Mouse (Mus musculus) heart, embryonic 11.5 days (tissue): ENCODE measurements at regions not wholly inside any gene's neighbourhood (a gene's known extent, or its start where the extent isn't known, plus 50 kb on each side); places are given as distances from the start of the nearest gene placed in this dataset.

Experiments
- ATAC-seq: fragments of 200-750 bp; cut with Nextera tagmentation; replicated peaks from 2 replicates; pipeline ENCODE4 v1.8.0; 2017; ENCODE audit warnings: moderate library complexity; ENCODE audit not compliant: insufficient number of reproducible peaks, low FRiP score, low TSS enrichment
- H3K27ac ChIP-seq: fragments of 300-500 bp; sonication (generic); 2 replicates; pipeline ENCODE4 v1.5.1; 2014; ENCODE audit warnings: mild to moderate bottlenecking, low read depth, low read length
- H3K27me3 ChIP-seq: fragments of 300-500 bp; sonication (generic); 2 replicates; pipeline ENCODE4 v1.6.1; 2014; ENCODE audit warnings: mild to moderate bottlenecking, low read length, mixed read lengths; ENCODE audit not compliant: control insufficient read depth, insufficient read depth
- H3K36me3 ChIP-seq: fragments of 300-500 bp; sonication (generic); 2 replicates; pipeline ENCODE4 v1.6.1; 2014; ENCODE audit warnings: mild to moderate bottlenecking, low read length, moderate library complexity, mixed read lengths; ENCODE audit not compliant: control insufficient read depth, insufficient read depth
- H3K4me1 ChIP-seq: fragments of 300-500 bp; sonication (generic); 2 replicates; pipeline ENCODE4 v1.6.1; 2014; ENCODE audit warnings: low read length; ENCODE audit not compliant: control insufficient read depth, insufficient read depth
- H3K4me2 ChIP-seq: fragments of 300-500 bp; sonication (generic); 2 replicates; pipeline ENCODE4 v1.6.1; 2014; ENCODE audit warnings: mild to moderate bottlenecking, moderate library complexity
- H3K4me3 ChIP-seq: fragments of 300-500 bp; sonication (generic); 2 replicates; pipeline ENCODE4 v1.5.1; 2014; ENCODE audit warnings: low read depth, low read length
- H3K9ac ChIP-seq: fragments of 300-500 bp; sonication (generic); 2 replicates; pipeline ENCODE4 v1.6.1; 2014; ENCODE audit warnings: mild to moderate bottlenecking, low read depth, low read length, moderate library complexity
- H3K9me3 ChIP-seq: fragments of 300-500 bp; sonication (generic); replicated peaks from 2 replicates; pipeline ENCODE4 v1.6.1; 2016; ENCODE audit warnings: low read length; ENCODE audit not compliant: control insufficient read depth
- WGBS: fragments of 180-500 bp; shearing (Covaris S2); extraction: QIAGEN DNeasy Blood & Tissue Kit; methylation state at CpG from one replicate; pipeline ENCODE4 v1.1.7; 2014; ENCODE audit not compliant: insufficient replicate concordance; 5-methylcytosine and 5-hydroxymethylcytosine counted together

DNA sequence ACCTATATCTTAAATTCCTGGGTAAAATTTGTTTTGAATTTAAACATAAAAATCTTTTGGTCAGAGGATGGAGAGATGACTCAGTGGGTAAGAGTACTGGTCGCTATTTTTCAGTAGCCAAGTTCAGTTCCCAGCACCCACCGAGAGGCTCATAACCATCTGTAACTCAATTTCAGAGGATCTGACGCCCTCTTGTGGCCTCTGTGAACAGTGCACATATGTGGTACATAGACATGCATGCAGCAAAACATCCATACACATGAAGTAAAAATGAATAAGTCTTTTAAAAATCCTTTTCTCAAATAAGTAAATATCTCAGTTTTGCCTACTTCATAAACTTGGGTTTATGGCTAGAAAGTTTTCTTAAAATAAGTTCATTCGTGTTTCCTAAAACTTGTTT is 163.4 kb upstream of the Kbtbd8 start:
- Histone ChIP-seq H3K4me2 (no peak overlapping the region), H3K4me1 (no peaks in the 10 kb centered on the region), H3K9ac (no peak overlapping the region), H3K36me3 (no peaks in the 10 kb centered on the region), H3K27me3 (no peaks in the 10 kb centered on the region), H3K4me3 (no peak overlapping the region), H3K27ac (no peak overlapping the region), H3K9me3 (peaks cover 5% of the 10 kb centered on the region; the same call in 1 of the 2 replicates)
- 79% methylated on average over 4 of the region's 4 CpGs for WGBS
- ATAC-seq, result no peak

GRCm38 (mm10) chr6:94951971-94952768 is 164.9 kb upstream of the Kbtbd8 start:
- Histone ChIP-seq H3K4me2 (no peak overlapping the region), H3K9ac (no peak overlapping the region), H3K4me1 (no peaks in the 10 kb centered on the region), H3K27me3 (no peaks in the 10 kb centered on the region), H3K27ac (no peak overlapping the region), H3K4me3 (no peak overlapping the region), H3K9me3 (peaks cover 5% of the 10 kb centered on the region; the same call in 1 of the 2 replicates), H3K36me3 (no peaks in the 10 kb centered on the region)
- no peak for ATAC-seq
- 87% methylated on average over 7 of the region's 7 CpGs for WGBS

GRCm38 (mm10) chr6:94950944-94951343 is 166.1 kb upstream of the Kbtbd8 start:
- ATAC-seq, result no peak
- no peaks in the 10 kb centered on the region for H3K36me3 ChIP-seq
- no peak overlapping the region for H3K27ac ChIP-seq
- H3K9me3 ChIP-seq, result peaks cover 5% of the 10 kb centered on the region; the same call in 1 of the 2 replicates
- H3K27me3 ChIP-seq, result no peaks in the 10 kb centered on the region
- 80% methylated on average over 5 of the region's 5 CpGs for WGBS
- no peak overlapping the region for H3K4me2 ChIP-seq
- no peaks in the 10 kb centered on the region for H3K4me1 ChIP-seq
- no peak overlapping the region for H3K9ac ChIP-seq
- H3K4me3 ChIP-seq, result no peak overlapping the region

DNA sequence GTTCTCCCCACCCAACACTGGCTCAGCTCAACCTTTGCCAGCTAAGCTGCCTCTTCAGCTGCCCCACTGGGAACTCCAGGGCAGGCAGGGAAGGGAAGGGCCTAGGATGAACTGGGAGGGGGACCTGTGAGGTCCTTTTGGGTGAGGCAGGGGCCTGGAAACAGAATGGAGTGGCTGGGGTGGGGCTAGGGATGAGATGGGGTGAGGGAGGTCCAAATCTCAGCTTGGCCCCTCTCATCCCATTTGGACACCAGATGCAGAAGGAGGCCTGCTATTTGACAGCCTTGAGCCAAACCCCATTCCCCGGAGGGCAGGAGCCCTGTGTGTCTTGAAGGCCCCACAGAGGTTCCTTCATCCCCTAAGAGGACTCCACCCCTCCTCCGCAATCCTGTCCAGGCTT is 166.7 kb upstream of the Kbtbd8 start:
- ATAC-seq, result no peak
- H3K4me3 ChIP-seq, result no peak overlapping the region
- no peak overlapping the region for H3K27ac ChIP-seq
- H3K9ac ChIP-seq, result no peak overlapping the region
- peaks cover 5% of the 10 kb centered on the region; the same call in 1 of the 2 replicates for H3K9me3 ChIP-seq
- no peaks in the 10 kb centered on the region for H3K27me3 ChIP-seq
- no peaks in the 10 kb centered on the region for H3K36me3 ChIP-seq
- no peaks in the 10 kb centered on the region for H3K4me1 ChIP-seq
- no peak overlapping the region for H3K4me2 ChIP-seq
- WGBS, result 76% methylated on average over 2 of the region's 2 CpGs

DNA sequence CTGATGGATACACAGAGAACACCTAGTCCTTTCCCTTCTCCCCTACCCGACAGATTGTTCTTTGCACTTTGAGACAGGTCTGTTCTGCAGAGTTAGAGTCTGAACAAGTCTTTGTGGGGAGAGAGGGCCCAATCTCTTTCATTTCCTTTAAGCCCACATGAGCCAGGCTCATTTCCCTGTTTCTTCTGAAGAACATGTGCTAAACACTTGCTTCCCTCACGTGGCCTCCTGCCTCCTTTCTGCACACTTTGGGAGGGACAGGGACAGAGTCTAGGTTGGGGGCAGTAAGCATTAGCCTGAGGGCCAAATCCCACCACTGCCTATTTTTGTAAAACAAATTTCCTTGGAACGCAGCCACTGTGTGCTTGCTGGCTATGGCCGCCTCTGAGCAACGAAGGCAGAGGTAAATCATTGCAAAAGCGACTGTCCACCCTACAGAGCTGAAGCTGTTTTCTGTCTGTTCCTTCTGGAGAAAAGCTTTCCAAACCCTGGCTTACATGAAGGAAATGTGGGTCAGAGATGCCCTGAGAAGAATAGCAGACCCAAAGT is 170.6 kb upstream of the Kbtbd8 start:
- WGBS, result 77% methylated on average over 6 of the region's 6 CpGs

DNA sequence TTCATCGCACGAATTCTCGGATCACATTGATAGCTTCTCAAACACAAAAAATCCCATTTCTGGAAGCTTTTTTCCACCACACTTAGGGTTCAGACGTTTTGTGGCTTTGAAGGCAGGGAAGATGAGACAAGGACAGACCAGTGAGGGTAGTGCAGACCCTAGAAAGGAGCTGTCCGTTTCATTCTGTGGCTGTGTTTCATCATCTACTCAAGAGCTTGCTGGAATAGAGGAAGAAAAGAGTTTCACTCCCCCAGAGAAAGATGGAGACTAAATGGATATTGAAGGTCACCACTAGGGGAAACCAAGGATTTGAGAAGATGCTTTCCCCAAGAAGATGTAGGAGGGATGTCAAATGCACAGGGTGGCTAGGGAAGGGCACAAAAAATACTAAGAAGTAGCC is 171.3 kb upstream of the Kbtbd8 start:
- H3K4me1 ChIP-seq, result no peaks in the 10 kb centered on the region
- H3K27ac ChIP-seq, result no peak overlapping the region
- no peaks in the 10 kb centered on the region for H3K9me3 ChIP-seq
- H3K36me3 ChIP-seq, result no peaks in the 10 kb centered on the region
- no peak overlapping the region for H3K4me3 ChIP-seq
- 77% methylated on average over 5 of the region's 5 CpGs for WGBS
- no peaks in the 10 kb centered on the region for H3K27me3 ChIP-seq
- no peak overlapping the region for H3K9ac ChIP-seq
- ATAC-seq, result no peak
- no peak overlapping the region for H3K4me2 ChIP-seq

More for the DNA sequence above, 170.6 kb upstream of the Kbtbd8 start:
- no peaks in the 10 kb centered on the region for H3K36me3 ChIP-seq
- H3K9me3 ChIP-seq, result no peaks in the 10 kb centered on the region
- no peak overlapping the region for H3K9ac ChIP-seq
- ATAC-seq, result no peak
- no peak overlapping the region for H3K27ac ChIP-seq
- H3K4me1 ChIP-seq, result no peaks in the 10 kb centered on the region
- no peaks in the 10 kb centered on the region for H3K27me3 ChIP-seq
- no peak overlapping the region for H3K4me2 ChIP-seq
- no peak overlapping the region for H3K4me3 ChIP-seq

GRCm38 (mm10) chr6:94944196-94944595 is 172.8 kb upstream of the Kbtbd8 start:
- H3K36me3 ChIP-seq, result no peaks in the 10 kb centered on the region
- H3K4me2 ChIP-seq, result no peak overlapping the region
- H3K4me1 ChIP-seq, result no peaks in the 10 kb centered on the region
- no peak overlapping the region for H3K4me3 ChIP-seq
- H3K9me3 ChIP-seq, result no peaks in the 10 kb centered on the region
- 61% methylated on average over 4 of the region's 4 CpGs for WGBS
- no peak overlapping the region for H3K27ac ChIP-seq
- no peak overlapping the region for H3K9ac ChIP-seq
- ATAC-seq, result no peak
- H3K27me3 ChIP-seq, result no peaks in the 10 kb centered on the region

GRCm38 (mm10) chr6:94938949-94939348 is 178.1 kb upstream of the Kbtbd8 start:
- Histone ChIP-seq H3K36me3 (no peaks in the 10 kb centered on the region), H3K4me2 (no peak overlapping the region), H3K27me3 (no peaks in the 10 kb centered on the region), H3K27ac (no peak overlapping the region), H3K9me3 (no peaks in the 10 kb centered on the region), H3K9ac (no peak overlapping the region), H3K4me1 (no peaks in the 10 kb centered on the region), H3K4me3 (no peak overlapping the region)
- 79% methylated on average over 2 of the region's 2 CpGs for WGBS
- ATAC-seq, result no peak

DNA sequence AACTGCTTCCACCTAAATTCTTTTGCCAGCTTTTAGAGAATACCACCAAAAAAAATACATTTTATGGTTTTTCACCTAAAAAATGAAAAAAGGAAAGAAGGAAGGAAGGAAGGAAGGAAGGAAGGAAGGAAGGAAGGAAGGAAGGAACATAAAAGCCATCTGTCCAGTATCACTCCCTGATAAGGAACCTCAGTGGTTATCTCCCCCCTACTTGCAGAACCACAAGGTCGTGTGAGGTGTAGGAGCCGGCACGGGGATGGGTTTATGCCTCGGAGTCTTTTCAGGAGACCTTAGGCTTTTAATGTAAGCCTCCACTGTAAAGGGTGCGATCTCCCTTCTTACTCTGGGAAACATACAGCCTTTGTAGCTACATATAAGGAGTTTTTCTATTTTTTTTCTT is 180.8 kb upstream of the Kbtbd8 start:
- no peaks in the 10 kb centered on the region for H3K4me1 ChIP-seq
- no peak overlapping the region for H3K9ac ChIP-seq
- H3K4me2 ChIP-seq, result no peak overlapping the region
- H3K27me3 ChIP-seq, result no peaks in the 10 kb centered on the region
- H3K9me3 ChIP-seq, result no peaks in the 10 kb centered on the region
- no peak overlapping the region for H3K27ac ChIP-seq
- H3K36me3 ChIP-seq, result no peaks in the 10 kb centered on the region
- no peak overlapping the region for H3K4me3 ChIP-seq
- no peak for ATAC-seq
- 52% methylated on average over 5 of the region's 5 CpGs for WGBS
